Mouse (Mus musculus) stomach, postnatal 0 days (tissue): ENCODE measurements around the gene Htra1. TPM values are rescaled to one million over a fixed set of nuclear protein-coding genes. Genes with fewer than 3 reads are reported as not detected.
A peak's percentile ranks its signal among the peaks of the same experiment; 100 is the strongest.

Experiments used
- ATAC-seq: fragments of 200-750 bp; cut with Nextera tagmentation; 2 replicates; pipeline ENCODE4 v1.8.0; 2017; ENCODE audit not compliant: low FRiP score, low TSS enrichment
- DNase-seq: peaks from one replicate; pipeline ENCODE4 v3.0.0-alpha.2; 2016; ENCODE audit warnings: low spot score
- H3K27ac ChIP-seq: fragments of 300-500 bp; sonication (generic); replicated peaks from 2 replicates; pipeline ENCODE4 v1.5.1; 2014; ENCODE audit warnings: mild to moderate bottlenecking, control low read depth
- H3K27me3 ChIP-seq: fragments of 300-500 bp; sonication (generic); 2 replicates; pipeline ENCODE4 v1.6.1; 2014; ENCODE audit warnings: low read length; ENCODE audit not compliant: control insufficient read depth, insufficient read depth
- H3K36me3 ChIP-seq: fragments of 300-500 bp; sonication (generic); 2 replicates; pipeline ENCODE4 v1.6.1; 2014; ENCODE audit warnings: low read length, mixed read lengths; ENCODE audit not compliant: control insufficient read depth, insufficient read depth
- H3K4me1 ChIP-seq: fragments of 300-500 bp; sonication (generic); replicated peaks from 2 replicates; pipeline ENCODE4 v1.6.1; 2014; ENCODE audit warnings: antibody characterized with exemption; ENCODE audit not compliant: control insufficient read depth, insufficient read depth
- H3K4me2 ChIP-seq: fragments of 300-500 bp; sonication (generic); replicated peaks from 2 replicates; pipeline ENCODE4 v1.6.1; 2014; ENCODE audit warnings: low read depth, mild to moderate bottlenecking, control low read depth, moderate library complexity
- H3K4me3 ChIP-seq: fragments of 300-500 bp; sonication (generic); 2 replicates; pipeline ENCODE4 v1.5.1; 2014; ENCODE audit warnings: low read depth, low read length, control low read depth
- H3K9ac ChIP-seq: fragments of 300-500 bp; sonication (generic); 2 replicates; pipeline ENCODE4 v1.6.1; 2014; ENCODE audit warnings: mild to moderate bottlenecking, low read length, control low read depth, mixed read lengths
- H3K9me3 ChIP-seq: fragments of 300-500 bp; sonication (generic); 2 replicates; pipeline ENCODE4 v1.6.1; 2016; ENCODE audit warnings: low read length; ENCODE audit not compliant: control insufficient read depth
- CTCF ChIP-seq: IDR thresholded peaks from 2 replicates; pipeline ENCODE4 v1.5.1; 2016; ENCODE audit warnings: antibody characterized with exemption, low read depth, mild to moderate bottlenecking, moderate library complexity
- EP300 ChIP-seq: optimal IDR thresholded peaks from 2 replicates; pipeline ENCODE3; 2016; ENCODE audit warnings: antibody characterized with exemption
- WGBS: fragments of 180-500 bp; shearing (Covaris S2); extraction: QIAGEN DNeasy Blood & Tissue Kit; methylation state at CpG from one replicate; pipeline ENCODE4 v1.1.7; 2014; 5-methylcytosine and 5-hydroxymethylcytosine counted together
- polyA plus RNA-seq: library from polyadenylated mRNA; unstranded; fragments of >200 nt; fragmentation: Nextera tagmentation; extraction: Ambion mirVana; gene quantifications from 2 replicates; pipeline ENCODE4 v1.2.1, GENCODE M21; 2015

The Htra1 gene
- polyA plus RNA-seq, 1 experiment from 2014 or later: 51.6 TPM

GRCm38 (mm10) chr7:130922981-130923731 lies 12.8 kb upstream of the Htra1 start:
- no peak overlapping the region for H3K4me2 ChIP-seq

DNA sequence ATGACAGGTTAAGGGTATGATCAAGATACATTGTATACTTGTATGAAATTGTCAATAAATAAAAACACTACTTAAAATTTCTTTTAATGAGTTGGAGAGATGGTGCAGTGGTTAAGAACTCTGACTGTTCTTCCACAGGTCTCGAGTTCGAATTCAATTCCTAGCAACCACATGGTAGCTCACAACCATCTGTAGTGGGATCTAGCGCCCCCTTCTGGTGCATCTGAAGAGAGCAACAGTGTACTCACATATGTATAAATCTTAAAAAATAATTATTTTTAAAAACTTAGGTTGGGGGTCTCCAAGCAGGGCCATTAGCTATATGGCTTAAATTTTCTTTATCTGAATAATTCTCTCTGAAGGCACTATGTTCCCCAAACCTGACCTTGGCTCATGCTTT lies 5.5 kb upstream of the Htra1 start:
- Histone ChIP-seq H3K36me3 (no peaks in the 10 kb centered on the region), H3K27me3 (no peaks in the 10 kb centered on the region), H3K4me1 (no peaks in the 10 kb centered on the region), H3K9me3 (no peaks in the 10 kb centered on the region), H3K27ac (no peak overlapping the region), H3K9ac (no peak overlapping the region), H3K4me3 (no peak overlapping the region), H3K4me2 (no peak overlapping the region)
- TF ChIP-seq EP300 (no peak), CTCF (peak; percentile 37)
- ATAC-seq (no peak), DNase-seq (no peak)
- 70% methylated on average over 3 of the region's 3 CpGs for WGBS

More at GRCm38 (mm10) chr7:130922981-130923731, 12.8 kb upstream of the Htra1 start:
- Histone ChIP-seq H3K36me3 (no peaks in the 10 kb centered on the region), H3K4me1 (no peaks in the 10 kb centered on the region), H3K9me3 (no peaks in the 10 kb centered on the region), H3K4me3 (no peak overlapping the region), H3K9ac (no peak overlapping the region), H3K27me3 (no peaks in the 10 kb centered on the region), H3K27ac (no peak overlapping the region)
- ATAC-seq (no peak), DNase-seq (no peak)
- WGBS: 69% methylated on average over 13 of the region's 13 CpGs
- TF ChIP-seq CTCF (no peak), EP300 (no peak)

DNA sequence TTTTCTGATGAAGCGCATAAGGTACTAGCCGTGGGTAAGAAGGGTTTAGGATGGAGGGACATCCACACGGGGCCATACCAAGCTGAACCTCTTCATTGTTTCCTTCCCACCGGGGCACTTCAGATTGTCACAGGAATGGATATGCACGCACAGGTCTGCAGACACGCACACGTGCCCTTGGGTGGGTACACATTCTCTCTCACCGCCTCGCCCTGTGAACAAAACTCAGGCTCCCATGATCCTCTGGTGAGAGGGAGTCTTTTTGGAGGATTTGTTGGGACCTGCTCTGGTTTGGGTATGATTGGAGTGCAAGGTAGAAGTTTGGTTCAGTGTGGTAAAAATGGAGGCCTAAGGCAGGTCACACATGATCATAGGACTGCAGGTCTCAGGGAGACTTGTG lies 3.0 kb upstream of the Htra1 start:
- Histone ChIP-seq H3K4me3 (no peak overlapping the region), H3K4me2 (no peak overlapping the region), H3K9me3 (no peaks in the 10 kb centered on the region), H3K27me3 (0 out of 2 replicates have a peak, but pooled peaks cover 3% of the 10 kb centered on the region), H3K4me1 (no peaks in the 10 kb centered on the region; the same call in 1 of the 2 replicates), H3K27ac (no peak overlapping the region), H3K9ac (no peak overlapping the region), H3K36me3 (no peaks in the 10 kb centered on the region)
- TF ChIP-seq CTCF: no peak
- no peak for TF ChIP-seq EP300
- no peak for ATAC-seq
- DNase-seq: no peak
- 75% methylated on average over 9 of the region's 9 CpGs for WGBS

GRCm38 (mm10) chr7:130934654-130935053 lies 1.3 kb upstream of the Htra1 start:
- ATAC-seq (no peak), DNase-seq (no peak)
- 0 out of 2 replicates have a peak, but pooled peaks cover 3% of the 10 kb centered on the region for H3K27me3 ChIP-seq
- no peaks in the 10 kb centered on the region; the same call in 1 of the 2 replicates for H3K4me1 ChIP-seq
- no peak overlapping the region for H3K4me3 ChIP-seq
- H3K9me3 ChIP-seq: no peaks in the 10 kb centered on the region
- TF ChIP-seq CTCF: no peak
- no peak for TF ChIP-seq EP300
- H3K36me3 ChIP-seq: no peaks in the 10 kb centered on the region
- WGBS: 84% methylated on average over 4 of the region's 4 CpGs
- no peak overlapping the region for H3K9ac ChIP-seq
- no peak overlapping the region for H3K27ac ChIP-seq
- no peak overlapping the region for H3K4me2 ChIP-seq

DNA sequence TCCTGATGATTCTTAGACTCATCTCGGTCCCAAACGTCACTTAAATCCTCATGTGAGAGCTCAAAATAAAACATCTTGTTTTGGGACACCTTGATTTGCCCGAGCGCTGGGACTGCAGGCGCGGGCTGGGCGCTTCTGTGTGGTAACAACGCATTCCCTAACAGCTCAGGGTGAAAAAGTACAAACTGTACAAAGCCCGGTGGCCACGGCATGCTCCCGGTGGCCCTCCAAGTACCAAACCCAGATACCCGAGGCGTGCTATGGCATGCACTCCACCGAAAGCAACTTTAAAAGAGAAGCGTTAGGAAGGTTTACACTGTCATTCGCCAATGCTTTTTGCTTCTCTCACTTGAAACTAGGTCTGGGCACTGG lies 504 bp upstream of the Htra1 start:
- ATAC-seq (no peak), DNase-seq (no peak)
- Histone ChIP-seq H3K36me3 (no peaks in the 10 kb centered on the region), H3K9ac (peak overlapping the region; percentile 66; the same call in 1 of the 2 replicates), H3K4me2 (peak overlapping the region; percentile 89), H3K27ac (no peak overlapping the region), H3K4me1 (no peaks in the 10 kb centered on the region; the same call in 1 of the 2 replicates), H3K4me3 (peak overlapping the region; percentile 53), H3K9me3 (no peaks in the 10 kb centered on the region), H3K27me3 (0 out of 2 replicates have a peak, but pooled peaks cover 3% of the 10 kb centered on the region)
- no peak for TF ChIP-seq EP300
- TF ChIP-seq CTCF: no peak
- 11% methylated on average over 16 of the region's 16 CpGs for WGBS

- H3K4me1 ChIP-seq: peaks cover 2% of the 10 kb centered on the region; the same call in 1 of the 2 replicates
- H3K9ac ChIP-seq: peak overlapping the region; percentile 66
- peak; percentile 46 for ATAC-seq
- WGBS: under 1% methylated on average over 46 of the region's 49 CpGs
- H3K36me3 ChIP-seq: no peaks in the 10 kb centered on the region
- no peak overlapping the region for H3K27ac ChIP-seq
- TF ChIP-seq EP300 (no peak), CTCF (no peak)
- 0 out of 2 replicates have a peak, but pooled peaks cover 3% of the 10 kb centered on the region for H3K27me3 ChIP-seq
- peak overlapping the region; percentile 53 for H3K4me3 ChIP-seq
- peak; percentile 50 for DNase-seq
- H3K4me2 ChIP-seq: peak overlapping the region; percentile 89
- no peaks in the 10 kb centered on the region for H3K9me3 ChIP-seq
Observed at GRCm38 (mm10) chr7:130936472-130936951, 601 bp downstream of the Htra1 start.
